Mouse (Mus musculus) limb, embryonic 12.5 days (tissue): Measurements from ENCODE around the gene Gm47289. TPM values are rescaled to one million over a fixed set of nuclear protein-coding genes. Genes with fewer than 3 reads are reported as not detected.

Experiments used
- ATAC-seq: fragments of 200-750 bp; cut with Nextera tagmentation; 2 replicates; pipeline ENCODE4 v1.8.0; 2017; ENCODE audit warnings: low read depth, moderate TSS enrichment; ENCODE audit not compliant: insufficient number of reproducible peaks, insufficient read depth, low FRiP score, low TSS enrichment
- H3K27ac ChIP-seq: fragments of 300-500 bp; sonication (generic); 2 replicates; pipeline ENCODE4 v1.5.1; 2016; ENCODE audit warnings: mild to moderate bottlenecking, moderate library complexity
- H3K27me3 ChIP-seq: fragments of 300-500 bp; sonication (generic); 2 replicates; pipeline ENCODE4 v1.6.1; 2016; ENCODE audit warnings: mild to moderate bottlenecking, moderate library complexity
- H3K36me3 ChIP-seq: fragments of 300-500 bp; sonication (generic); 2 replicates; pipeline ENCODE4 v1.6.1; 2016; ENCODE audit warnings: mild to moderate bottlenecking, moderate library complexity
- H3K4me1 ChIP-seq: fragments of 300-500 bp; sonication (generic); replicated peaks from 2 replicates; pipeline ENCODE4 v1.6.1; 2016
- H3K4me2 ChIP-seq: fragments of 300-500 bp; sonication (generic); 2 replicates; pipeline ENCODE4 v1.6.1; 2016; ENCODE audit warnings: mild to moderate bottlenecking, moderate library complexity
- H3K4me3 ChIP-seq: fragments of 300-500 bp; sonication (generic); replicated peaks from 2 replicates; pipeline ENCODE4 v1.5.1; 2016; ENCODE audit warnings: mild to moderate bottlenecking
- H3K9ac ChIP-seq: fragments of 300-500 bp; sonication (generic); replicated peaks from 2 replicates; pipeline ENCODE4 v1.6.1; 2016; ENCODE audit warnings: mild to moderate bottlenecking, moderate library complexity
- H3K9me3 ChIP-seq: fragments of 300-500 bp; sonication (generic); 2 replicates; pipeline ENCODE4 v1.6.1; 2016; ENCODE audit warnings: mild to moderate bottlenecking, moderate library complexity
- WGBS: fragments of 180-500 bp; shearing (Covaris S2); methylation state at CpG from one replicate; pipeline ENCODE4 v1.1.7; 2016; 5-methylcytosine and 5-hydroxymethylcytosine counted together
- polyA plus RNA-seq: library from polyadenylated mRNA; unstranded; fragments of >200 nt; fragmentation: Nextera tagmentation; extraction: Ambion mirVana; gene quantifications from 2 replicates; pipeline ENCODE4 v1.2.1, GENCODE M21; 2016

The Gm47289 gene
- polyA plus RNA-seq, 1 experiment from 2014 or later = not detected

DNA sequence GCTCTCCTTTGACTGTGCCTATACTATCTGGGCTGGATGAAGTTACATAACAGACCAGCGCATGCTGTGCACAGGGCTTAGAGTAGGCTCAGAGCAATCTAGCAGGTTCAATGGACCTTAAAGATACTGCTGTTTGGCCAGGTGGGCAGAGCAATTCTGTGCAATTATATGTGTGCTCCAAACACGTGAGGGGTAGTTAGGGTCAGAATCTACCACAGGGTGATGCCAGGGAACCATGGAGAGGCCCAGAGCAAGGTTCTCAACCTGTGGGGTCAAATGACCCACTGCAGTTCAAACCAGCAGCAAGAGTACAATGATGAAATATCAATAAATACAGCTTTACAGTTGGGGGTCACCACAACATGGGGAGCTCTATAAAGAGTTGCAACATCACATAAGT is 47.7 kb downstream of the Gm47289 start:
- Histone ChIP-seq H3K9me3 (peaks cover 12% of the 10 kb centered on the region; the same call in 1 of the 2 replicates), H3K4me2 (no peak overlapping the region), H3K9ac (no peak overlapping the region), H3K27ac (no peak overlapping the region), H3K27me3 (no peaks in the 10 kb centered on the region), H3K4me3 (no peak overlapping the region), H3K36me3 (no peaks in the 10 kb centered on the region), H3K4me1 (no peaks in the 10 kb centered on the region)
- ATAC-seq = no peak
- WGBS = 84% methylated on average over 2 of the region's 2 CpGs

DNA sequence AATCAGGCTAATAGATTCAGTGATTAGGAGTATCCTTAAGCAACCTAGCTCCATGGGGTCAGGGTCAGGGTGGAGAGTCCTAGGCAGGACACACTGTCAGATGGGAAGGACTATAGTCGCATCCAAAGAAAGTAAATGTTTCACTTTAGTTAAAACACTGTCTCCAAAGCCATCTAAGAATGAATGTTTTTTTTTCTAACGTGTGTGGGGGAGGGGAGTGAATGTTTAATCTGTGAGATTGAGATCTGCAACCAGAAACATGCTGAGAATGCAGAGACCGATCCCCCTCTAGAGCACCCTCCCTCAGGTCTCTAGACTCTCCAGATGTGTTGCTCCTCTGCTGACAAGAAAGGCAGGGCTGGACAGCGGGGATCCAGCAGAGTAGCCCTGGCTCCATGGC is 48.2 kb downstream of the Gm47289 start:
- peaks cover 16% of the 10 kb centered on the region; the same call in 1 of the 2 replicates for H3K9me3 ChIP-seq
- no peak overlapping the region for H3K4me2 ChIP-seq
- H3K27me3 ChIP-seq = no peaks in the 10 kb centered on the region
- no peak overlapping the region for H3K9ac ChIP-seq
- no peak for ATAC-seq
- H3K36me3 ChIP-seq = no peaks in the 10 kb centered on the region
- 81% methylated on average over 4 of the region's 4 CpGs for WGBS
- H3K4me3 ChIP-seq = no peak overlapping the region
- no peak overlapping the region for H3K27ac ChIP-seq
- H3K4me1 ChIP-seq = no peaks in the 10 kb centered on the region

DNA sequence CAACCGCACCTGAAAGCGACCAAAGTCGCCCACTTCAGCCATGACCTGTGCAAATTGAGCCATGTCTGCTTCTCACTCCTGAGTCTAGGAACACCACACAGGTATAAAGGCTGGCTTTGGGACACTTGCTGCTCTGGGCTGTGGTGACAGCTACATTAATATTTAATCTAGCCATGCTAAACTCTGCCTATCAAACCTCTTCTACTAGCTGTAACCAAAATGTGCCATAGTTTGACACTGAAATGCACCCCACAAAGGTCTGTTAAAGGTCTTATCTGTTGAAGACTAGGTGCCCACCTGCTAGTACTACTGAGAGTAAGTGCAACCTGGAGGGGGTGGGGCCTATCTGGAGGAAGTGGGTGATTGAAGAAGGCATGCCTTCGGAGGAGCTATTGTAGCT is 50.0 kb downstream of the Gm47289 start, which contains the start of gene Slc22a13:
Gene Slc22a13, minus strand, starts transcription at position 101 of the 400 bp plus-strand sequence.
- H3K9me3 ChIP-seq = peaks cover 16% of the 10 kb centered on the region; the same call in 1 of the 2 replicates
- H3K27ac ChIP-seq = no peak within 1 kb of the TSS
- no peaks in the 10 kb centered on the region for H3K4me1 ChIP-seq
- no peaks in the 10 kb centered on the region for H3K36me3 ChIP-seq
- H3K27me3 ChIP-seq = no peaks in the 10 kb centered on the region
- H3K9ac ChIP-seq = no peak within 1 kb of the TSS
- WGBS = 94% methylated on average over 4 of the region's 4 CpGs
- H3K4me3 ChIP-seq = no peak within 1 kb of the TSS
- no peak within 1 kb of the TSS for H3K4me2 ChIP-seq
- no peak for ATAC-seq

Other genes starting within 250 kb of the Gm47289 start
- 19.2 and 19.9 TPM in 2 replicates for gene Ctdspl, start 232.7 kb upstream of the Gm47289 start, polyA plus RNA-seq
- gene Vill, start 106.4 kb upstream of the Gm47289 start, polyA plus RNA-seq = 42.1 and 42.4 TPM in 2 replicates
- gene Plcd1, start 65.7 kb upstream of the Gm47289 start, polyA plus RNA-seq = 25.1 and 27.8 TPM in 2 replicates
- 2.0 and 2.3 TPM in 2 replicates for gene Dlec1, start 56.7 kb upstream of the Gm47289 start, polyA plus RNA-seq
- 1.5 TPM in 2 replicates for gene Acaa1b, start 2.1 kb upstream of the Gm47289 start, polyA plus RNA-seq
- not detected in 2 replicates for gene Slc22a13, start 49.9 kb downstream of the Gm47289 start, polyA plus RNA-seq
- 16.0 and 17.0 TPM in 2 replicates for gene Oxsr1, start 163.3 kb downstream of the Gm47289 start, polyA plus RNA-seq
- gene Acaa1a, start 180.5 kb downstream of the Gm47289 start, polyA plus RNA-seq = 81.3 and 81.6 TPM in 2 replicates
- 9.2 and 9.9 TPM in 2 replicates for gene Myd88, start 182.2 kb downstream of the Gm47289 start, polyA plus RNA-seq
- 7.6 and 8.3 TPM in 2 replicates for gene Xylb, start 198.2 kb downstream of the Gm47289 start, polyA plus RNA-seq
- not detected in 2 replicates for gene Slc22a14, start 206.4 kb downstream of the Gm47289 start, polyA plus RNA-seq
- gene Acvr2b, start 243.0 kb downstream of the Gm47289 start, polyA plus RNA-seq = 48.9 and 50.5 TPM in 2 replicates